Mouse (Mus musculus) liver, postnatal 0 days (tissue): ENCODE data around the gene Gm49391. TPM values are rescaled to one million over a fixed set of nuclear protein-coding genes. Genes with fewer than 3 reads are reported as not detected.
A peak's percentile ranks its signal among the peaks of the same experiment; 100 is the strongest.
"Not testable (repeated sequence)": the region's sequence is repeated elsewhere in the genome, so short reads cannot be mapped to it uniquely, and the experiment has no call there.

ENCODE experiments used
- ATAC-seq: fragments of 200-750 bp; cut with Nextera tagmentation; 2 replicates; pipeline ENCODE4 v1.8.0; 2017; ENCODE audit warnings: mild to moderate bottlenecking, moderate library complexity
- DNase-seq: peaks from one replicate; pipeline ENCODE4 v3.0.0-alpha.2; 2016
- H3K27ac ChIP-seq: fragments of 300-500 bp; sonication (generic); 2 replicates; pipeline ENCODE4 v1.5.1; 2014; ENCODE audit warnings: antibody characterized with exemption, moderate library complexity, mild to moderate bottlenecking, low read depth
- H3K27me3 ChIP-seq: fragments of 300-500 bp; sonication (generic); 2 replicates; pipeline ENCODE4 v1.6.1; 2014; ENCODE audit warnings: low read length, control low read depth, mixed read lengths; ENCODE audit not compliant: insufficient read depth
- H3K36me3 ChIP-seq: fragments of 300-500 bp; sonication (generic); replicated peaks from 2 replicates; pipeline ENCODE4 v1.6.1; 2014; ENCODE audit warnings: mild to moderate bottlenecking, control low read depth, low read length, moderate library complexity, mixed read lengths; ENCODE audit not compliant: insufficient read depth
- H3K4me1 ChIP-seq: fragments of 300-500 bp; sonication (generic); 2 replicates; pipeline ENCODE4 v1.6.1; 2014; ENCODE audit warnings: antibody characterized with exemption, mild to moderate bottlenecking, control low read depth; ENCODE audit not compliant: insufficient read depth
- H3K4me2 ChIP-seq: fragments of 300-500 bp; sonication (generic); 2 replicates; pipeline ENCODE4 v1.6.1; 2014; ENCODE audit warnings: low read depth, mild to moderate bottlenecking, low read length, moderate library complexity, mixed read lengths
- H3K4me3 ChIP-seq: fragments of 300-500 bp; sonication (generic); 2 replicates; pipeline ENCODE4 v1.5.1; 2014; ENCODE audit warnings: low read depth, low read length
- H3K9ac ChIP-seq: fragments of 300-500 bp; sonication (generic); replicated peaks from 2 replicates; pipeline ENCODE4 v1.6.1; 2014; ENCODE audit warnings: mild to moderate bottlenecking, moderate library complexity
- H3K9me3 ChIP-seq: fragments of 300-500 bp; sonication (generic); 2 replicates; pipeline ENCODE4 v1.6.1; 2016; ENCODE audit warnings: mild to moderate bottlenecking, control low read depth, low read length, mixed read lengths
- CTCF ChIP-seq: sonication (generic); IDR thresholded peaks from 2 replicates; pipeline ENCODE4 v1.5.1; 2016; ENCODE audit warnings: antibody characterized with exemption, low read depth
- EP300 ChIP-seq: IDR thresholded peaks from 2 replicates; pipeline ENCODE4 v1.6.1; 2016; ENCODE audit warnings: antibody characterized with exemption, low read depth, mild to moderate bottlenecking
- WGBS: fragments of 180-500 bp; shearing (Covaris S2); extraction: QIAGEN DNeasy Blood & Tissue Kit; methylation state at CpG from one replicate; pipeline ENCODE4 v1.1.7; 2014; ENCODE audit not compliant: insufficient replicate concordance; 5-methylcytosine and 5-hydroxymethylcytosine counted together
- polyA plus RNA-seq: library from polyadenylated mRNA; unstranded; fragments of >200 nt; fragmentation: Nextera tagmentation; extraction: Ambion mirVana; gene quantifications from 2 replicates; pipeline ENCODE4 v1.2.1, GENCODE M21; 2015

The Gm49391 gene
- polyA plus RNA-seq, 1 experiment from 2014 or later: 2.9 TPM

DNA sequence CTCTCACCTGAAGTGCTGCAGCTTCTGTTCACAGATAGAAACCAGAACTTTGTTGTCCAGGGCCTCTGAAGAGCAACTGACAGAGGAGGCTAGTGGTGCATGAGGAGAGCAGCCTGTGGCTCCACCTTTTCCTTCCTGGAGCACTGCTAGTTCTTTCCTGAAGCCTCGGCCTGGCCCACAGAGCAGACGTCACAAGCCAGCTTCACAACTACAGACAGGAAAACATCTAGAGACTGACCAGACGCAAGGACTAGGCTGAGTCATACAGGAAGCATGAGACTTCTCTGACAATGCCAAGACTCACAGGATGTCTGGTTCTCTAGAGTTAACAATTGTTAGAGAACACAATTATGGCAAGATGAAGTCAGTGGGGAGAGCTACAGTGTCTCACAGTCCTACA lies 39.0 kb downstream of the Gm49391 start, which contains the start of gene Ctla2b:
Ctla2b (minus strand) TSS at position 120 of the 400 bp plus-strand sequence.
- ATAC-seq (peak; percentile 89), DNase-seq (peak; percentile 40)
- Histone ChIP-seq H3K4me1 (no peaks in the 10 kb centered on the region), H3K36me3 (no peaks in the 10 kb centered on the region), H3K4me3 (no peak within 1 kb of the TSS), H3K27me3 (no peaks in the 10 kb centered on the region), H3K9me3 (no peaks in the 10 kb centered on the region), H3K9ac (no peak within 1 kb of the TSS), H3K4me2 (no peak within 1 kb of the TSS), H3K27ac (no peak within 1 kb of the TSS)
- no peak for TF ChIP-seq CTCF
- TF ChIP-seq EP300: peak; percentile 83
- WGBS: 29% methylated on average over 3 of the region's 3 CpGs

- not testable (repeated sequence) for H3K4me1 ChIP-seq, H3K9ac ChIP-seq, H3K27ac ChIP-seq, H3K36me3 ChIP-seq, H3K9me3 ChIP-seq, H3K27me3 ChIP-seq, ATAC-seq, DNase-seq, H3K4me2 ChIP-seq, H3K4me3 ChIP-seq
- WGBS: 85% methylated on average over 7 of the region's 8 CpGs
Measured at GRCm38 (mm10) chr13:60896794-60897193, 39.6 kb downstream of the Gm49391 start, which contains the start of gene Gm49392. Gm49392 (minus strand) TSS chr13:60896894.

DNA sequence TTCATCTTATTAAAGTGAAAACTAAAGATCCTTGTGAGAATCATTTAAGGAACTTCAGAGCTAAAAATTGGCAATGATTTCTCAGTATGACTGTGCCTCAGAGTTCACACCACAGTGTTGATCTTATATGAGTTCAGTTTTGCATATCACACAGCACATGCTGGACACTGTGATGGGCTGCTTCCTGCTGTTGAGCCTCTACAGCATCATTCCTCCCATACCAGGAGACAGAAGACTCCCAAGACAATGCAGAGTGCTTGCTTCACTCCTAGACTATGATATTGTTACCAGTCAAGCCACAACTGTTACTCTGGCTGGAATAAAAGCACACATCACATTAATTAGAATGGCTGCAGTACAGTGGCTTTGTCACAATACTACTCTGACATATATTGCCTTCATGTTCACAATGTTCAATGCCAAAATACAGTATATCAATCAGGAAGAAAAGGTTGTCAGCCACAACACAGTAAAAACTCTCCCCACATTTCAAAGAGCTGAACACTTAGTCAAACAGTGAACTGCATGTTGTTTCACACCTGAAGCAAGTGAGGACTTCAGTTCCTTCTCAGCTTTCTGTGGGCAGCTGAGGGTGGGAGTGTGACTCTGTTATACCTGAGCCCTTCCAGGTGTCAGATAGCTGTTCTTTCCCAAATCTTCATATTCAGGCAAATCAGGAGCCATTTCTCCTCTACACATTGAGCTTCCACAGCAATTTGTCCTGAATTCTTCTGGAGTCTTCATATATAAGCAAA lies 40.8 kb downstream of the Gm49391 start:
- Histone ChIP-seq H3K36me3 (no peaks in the 10 kb centered on the region), H3K9ac (no peak overlapping the region), H3K9me3 (no peaks in the 10 kb centered on the region), H3K4me2 (no peak overlapping the region), H3K27ac (no peak overlapping the region), H3K27me3 (no peaks in the 10 kb centered on the region), H3K4me1 (no peaks in the 10 kb centered on the region), H3K4me3 (no peak overlapping the region)
- TF ChIP-seq CTCF: no peak
- no peak for TF ChIP-seq EP300
- no peak for ATAC-seq
- no peak for DNase-seq

DNA sequence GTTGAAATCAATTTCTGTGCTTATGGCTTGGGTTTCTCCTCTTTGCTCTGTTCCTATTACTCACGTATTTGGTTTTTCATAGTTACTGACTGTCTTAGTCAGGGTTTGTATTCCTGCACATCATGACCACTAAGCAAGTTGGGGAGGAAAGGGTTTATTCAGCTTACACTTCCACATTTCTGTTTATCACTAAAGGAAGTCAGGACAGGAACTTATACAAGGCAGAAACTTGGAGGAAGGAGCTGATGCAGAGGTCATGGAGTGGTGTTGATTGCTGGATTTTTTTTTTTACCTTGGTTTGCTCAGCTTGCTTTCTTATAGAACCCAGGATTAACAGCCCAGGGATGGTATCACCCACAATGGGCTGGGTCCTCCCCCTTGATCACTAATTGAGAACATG lies 44.1 kb downstream of the Gm49391 start:
- WGBS: 60% methylated on average over 1 of the region's 1 CpGs
- TF ChIP-seq CTCF (no peak), EP300 (0 out of 2 replicates have a peak, but pooled peaks have one; percentile 49)
- Histone ChIP-seq H3K4me1 (no peaks in the 10 kb centered on the region), H3K27ac (no peak overlapping the region), H3K9me3 (no peaks in the 10 kb centered on the region), H3K4me3 (no peak overlapping the region), H3K9ac (no peak overlapping the region), H3K27me3 (no peaks in the 10 kb centered on the region), H3K36me3 (no peaks in the 10 kb centered on the region), H3K4me2 (no peak overlapping the region)
- peak; percentile 53 for ATAC-seq
- DNase-seq: no peak

DNA sequence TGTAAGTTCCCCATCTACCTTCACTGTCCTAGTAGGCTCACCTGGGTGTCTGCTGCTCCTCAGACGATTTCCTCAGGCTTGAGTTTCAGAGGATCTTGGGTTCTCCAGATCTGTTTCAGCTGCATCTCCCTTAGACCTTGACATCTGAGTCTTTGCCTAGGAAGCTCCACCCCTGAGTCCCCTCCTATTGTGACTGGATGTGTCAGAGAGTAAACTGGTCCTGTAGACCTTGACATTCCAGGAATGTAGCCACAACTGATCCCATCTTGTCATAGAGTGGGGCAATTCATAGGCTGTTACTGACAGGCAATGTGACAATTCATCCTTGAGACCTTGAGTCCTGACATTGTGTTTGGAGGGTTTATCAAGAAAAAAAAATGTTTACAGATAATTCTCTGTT lies 72.1 kb downstream of the Gm49391 start, which contains the start of gene 4930486L24Rik:
4930486L24Rik (minus strand) TSS at position 195 of the 400 bp plus-strand sequence.
- Histone ChIP-seq H3K27me3 (no peaks in the 10 kb centered on the region), H3K9me3 (no peaks in the 10 kb centered on the region), H3K36me3 (no peaks in the 10 kb centered on the region), H3K4me3 (no peak within 1 kb of the TSS), H3K27ac (no peak within 1 kb of the TSS), H3K4me1 (no peaks in the 10 kb centered on the region), H3K4me2 (no peak within 1 kb of the TSS), H3K9ac (no peak within 1 kb of the TSS)
- DNase-seq (no peak), ATAC-seq (no peak)
- 41% methylated on average over 1 of the region's 1 CpGs for WGBS
- no peak for TF ChIP-seq EP300
- no peak for TF ChIP-seq CTCF

GRCm38 (mm10) chr13:60848241-60849120 lies 87.9 kb downstream of the Gm49391 start:
- Histone ChIP-seq H3K4me1 (no peaks in the 10 kb centered on the region), H3K9ac (no peak overlapping the region), H3K4me2 (no peak overlapping the region), H3K27me3 (no peaks in the 10 kb centered on the region), H3K36me3 (no peaks in the 10 kb centered on the region), H3K27ac (no peak overlapping the region), H3K9me3 (no peaks in the 10 kb centered on the region), H3K4me3 (no peak overlapping the region)
- ATAC-seq (peak; percentile 35), DNase-seq (no peak)
- WGBS: 64% methylated on average over 4 of the region's 4 CpGs
- TF ChIP-seq EP300 (0 out of 2 replicates have a peak, but pooled peaks have one; percentile 18), CTCF (no peak)

Other genes with a start within 250 kb of the Gm49391 start
- gene BC051665, start 150.2 kb downstream of the Gm49391 start, polyA plus RNA-seq: not detected in 2 replicates
- gene Ctsll3, start 133.7 kb downstream of the Gm49391 start, polyA plus RNA-seq: not detected in 2 replicates
- gene 4930486L24Rik, start 72.1 kb downstream of the Gm49391 start, polyA plus RNA-seq: not detected in 2 replicates
- gene Gm49392, start 39.7 kb downstream of the Gm49391 start, polyA plus RNA-seq: 0.43 and 0.44 TPM in 2 replicates
- gene Ctla2b, start 39.1 kb downstream of the Gm49391 start, polyA plus RNA-seq: 8.4 and 9.0 TPM in 2 replicates
- gene Tpbpb, start 31.7 kb downstream of the Gm49391 start, polyA plus RNA-seq: not detected in 2 replicates
- not detected in 2 replicates for gene Gm49393, start 981 bp downstream of the Gm49391 start, polyA plus RNA-seq
- 42.0 and 42.9 TPM in 2 replicates for gene Ctla2a, start 54 bp upstream of the Gm49391 start, polyA plus RNA-seq
- not detected in 2 replicates for gene Tpbpa, start 5.4 kb upstream of the Gm49391 start, polyA plus RNA-seq
- 0.09 TPM in 1 of 2 replicates, not detected in the other for gene Ctsj, start 69.4 kb upstream of the Gm49391 start, polyA plus RNA-seq
- not detected in 2 replicates for gene Ctsq, start 104.1 kb upstream of the Gm49391 start, polyA plus RNA-seq
- not detected in 2 replicates for gene Ctsr, start 227.7 kb upstream of the Gm49391 start, polyA plus RNA-seq